Mouse (Mus musculus): Measurements from ENCODE around the gene Cyth1. TPM values are rescaled to one million over a fixed set of nuclear protein-coding genes. Genes with fewer than 3 reads are reported as not detected.
A peak's percentile ranks its signal among the peaks of the same experiment; 100 is the strongest.

Cyth1 gene
- polyA plus RNA-seq, 1 experiment from 2014 or later, result 11.5 TPM

GRCm38 (mm10) chr11:118256371-118256770 is 8.0 kb upstream of the Cyth1 start:
- Histone ChIP-seq H3K4me2 (no peak overlapping the region), H3K27ac (ENCODE audit: low read depth) (no peak overlapping the region), H3K4me1 (ENCODE audit: insufficient read depth) (peaks cover 15% of the 10 kb centered on the region), H3K9ac (no peak overlapping the region), H3K36me3 (ENCODE audit: insufficient read depth) (peaks cover 51% of the 10 kb centered on the region), H3K9me3 (ENCODE audit: low read depth, low read length) (no peaks in the 10 kb centered on the region), H3K27me3 (ENCODE audit: insufficient read depth, low read length) (no peaks in the 10 kb centered on the region), H3K4me3 (ENCODE audit: low read depth, low read length) (no peak overlapping the region)
- WGBS, result 88% methylated on average over 7 of the region's 7 CpGs
- ATAC-seq (ENCODE audit: insufficient read depth) (no peak), DNase-seq (no peak)
- TF ChIP-seq CTCF (IDR thresholded peaks at IDR 0.05; ENCODE audit: low read depth), result no peak

- peak overlapping the region; percentile 23; the same call in 1 of the 2 replicates for H3K4me2 ChIP-seq
- TF ChIP-seq CTCF (IDR thresholded peaks at IDR 0.05; ENCODE audit: low read depth), result no peak
- peaks cover 15% of the 10 kb centered on the region for H3K4me1 ChIP-seq (ENCODE audit: insufficient read depth)
- DNase-seq (peak; percentile 87), ATAC-seq (ENCODE audit: insufficient read depth) (peak; percentile 69)
- 28% methylated on average over 15 of the region's 15 CpGs for WGBS
- H3K9ac ChIP-seq, result no peak overlapping the region; the same call in 1 of the 2 replicates
- H3K27ac ChIP-seq (ENCODE audit: low read depth), result peak overlapping the region; percentile 89
- H3K36me3 ChIP-seq (ENCODE audit: insufficient read depth), result peaks cover 31% of the 10 kb centered on the region
- H3K4me3 ChIP-seq (ENCODE audit: low read depth, low read length), result no peak overlapping the region
- H3K27me3 ChIP-seq (ENCODE audit: insufficient read depth, low read length), result no peaks in the 10 kb centered on the region
- no peaks in the 10 kb centered on the region for H3K9me3 ChIP-seq (ENCODE audit: low read depth, low read length)
Measured at GRCm38 (mm10) chr11:118254159-118254951, 6.0 kb upstream of the Cyth1 start.

GRCm38 (mm10) chr11:118253447-118254158 is 5.2 kb upstream of the Cyth1 start:
- peak overlapping the region; percentile 89 for H3K27ac ChIP-seq (ENCODE audit: low read depth)
- no peaks in the 10 kb centered on the region for H3K27me3 ChIP-seq (ENCODE audit: insufficient read depth, low read length)
- DNase-seq (no peak), ATAC-seq (ENCODE audit: insufficient read depth) (no peak)
- H3K9me3 ChIP-seq (ENCODE audit: low read depth, low read length), result no peaks in the 10 kb centered on the region
- no peak overlapping the region for H3K9ac ChIP-seq
- peaks cover 15% of the 10 kb centered on the region for H3K4me1 ChIP-seq (ENCODE audit: insufficient read depth)
- no peak overlapping the region for H3K4me3 ChIP-seq (ENCODE audit: low read depth, low read length)
- peaks cover 23% of the 10 kb centered on the region for H3K36me3 ChIP-seq (ENCODE audit: insufficient read depth)
- no peak for TF ChIP-seq CTCF (IDR thresholded peaks at IDR 0.05; ENCODE audit: low read depth)
- H3K4me2 ChIP-seq, result no peak overlapping the region
- WGBS, result 83% methylated on average over 7 of the region's 7 CpGs

- H3K36me3 ChIP-seq (ENCODE audit: insufficient read depth), result no peaks in the 10 kb centered on the region
- H3K27me3 ChIP-seq (ENCODE audit: insufficient read depth, low read length), result no peaks in the 10 kb centered on the region
- H3K4me3 ChIP-seq (ENCODE audit: low read depth, low read length), result peak overlapping the region; percentile 87
- 0 out of 2 replicates have a peak, but pooled peaks have one; percentile 2 for TF ChIP-seq CTCF (IDR thresholded peaks at IDR 0.05; ENCODE audit: low read depth)
- H3K4me1 ChIP-seq (ENCODE audit: insufficient read depth), result peaks cover 13% of the 10 kb centered on the region
- DNase-seq, result peak; percentile 44
- 3% methylated on average over 5 of the region's 5 CpGs for WGBS
- peak overlapping the region; percentile 88 for H3K4me2 ChIP-seq
- no peaks in the 10 kb centered on the region for H3K9me3 ChIP-seq (ENCODE audit: low read depth, low read length)
- 0 out of 2 replicates have a peak overlapping the region, but pooled peaks have one; percentile 32 for H3K9ac ChIP-seq
- peak; percentile 7; the same call in 1 of the 2 replicates for ATAC-seq (ENCODE audit: insufficient read depth)
- H3K27ac ChIP-seq (ENCODE audit: low read depth), result peak overlapping the region; percentile 60; the same call in 1 of the 2 replicates
Measured at GRCm38 (mm10) chr11:118249012-118249383, 606 bp upstream of the Cyth1 start.

- ATAC-seq (ENCODE audit: insufficient read depth) (peak; percentile 6; the same call in 1 of the 2 replicates), DNase-seq (peak; percentile 74)
- Histone ChIP-seq H3K4me1 (ENCODE audit: insufficient read depth) (peaks cover 6% of the 10 kb centered on the region), H3K27ac (ENCODE audit: low read depth) (peak overlapping the region; percentile 80), H3K27me3 (ENCODE audit: insufficient read depth, low read length) (no peaks in the 10 kb centered on the region), H3K4me3 (ENCODE audit: low read depth, low read length) (peak overlapping the region; percentile 87), H3K4me2 (peak overlapping the region; percentile 88), H3K9ac (peak overlapping the region; percentile 76), H3K36me3 (ENCODE audit: insufficient read depth) (no peaks in the 10 kb centered on the region), H3K9me3 (ENCODE audit: low read depth, low read length) (no peaks in the 10 kb centered on the region)
- 2% methylated on average over 43 of the region's 43 CpGs for WGBS
- no peak for TF ChIP-seq CTCF (IDR thresholded peaks at IDR 0.05; ENCODE audit: low read depth)
Measured at GRCm38 (mm10) chr11:118247359-118248095, 865 bp downstream of the Cyth1 start.

- peak overlapping the region; percentile 88 for H3K4me2 ChIP-seq
- ATAC-seq (ENCODE audit: insufficient read depth), result no peak
- TF ChIP-seq CTCF (IDR thresholded peaks at IDR 0.05; ENCODE audit: low read depth), result no peak
- H3K9ac ChIP-seq, result peak overlapping the region; percentile 76
- H3K9me3 ChIP-seq (ENCODE audit: low read depth, low read length), result no peaks in the 10 kb centered on the region
- no peaks in the 10 kb centered on the region for H3K36me3 ChIP-seq (ENCODE audit: insufficient read depth)
- no peaks in the 10 kb centered on the region for H3K27me3 ChIP-seq (ENCODE audit: insufficient read depth, low read length)
- peak overlapping the region; percentile 87 for H3K4me3 ChIP-seq (ENCODE audit: low read depth, low read length)
- WGBS, result 65% methylated on average over 5 of the region's 5 CpGs
- peaks cover 6% of the 10 kb centered on the region for H3K4me1 ChIP-seq (ENCODE audit: insufficient read depth)
- no peak for DNase-seq
- H3K27ac ChIP-seq (ENCODE audit: low read depth), result peak overlapping the region; percentile 80
Measured at GRCm38 (mm10) chr11:118246724-118247123, 1.7 kb downstream of the Cyth1 start.

Measured in lung, embryonic 14.5 days (tissue).